Mouse (Mus musculus) intestine, postnatal 0 days (tissue): ENCODE measurements around the gene Wdr66. TPM values are rescaled to one million over a fixed set of nuclear protein-coding genes. Genes with fewer than 3 reads are reported as not detected.
"Not testable (repeated sequence)": the region's sequence is repeated elsewhere in the genome, so short reads cannot be mapped to it uniquely, and the experiment has no call there.

Source experiments
- ATAC-seq: fragments of 200-750 bp; cut with Nextera tagmentation; 2 replicates; pipeline ENCODE4 v1.8.0; 2017; ENCODE audit warnings: mild to moderate bottlenecking, moderate TSS enrichment, moderate library complexity
- H3K27ac ChIP-seq: fragments of 300-500 bp; sonication (generic); 2 replicates; pipeline ENCODE4 v1.5.1; 2014; ENCODE audit warnings: mild to moderate bottlenecking, low read depth, low read length, moderate library complexity
- H3K27me3 ChIP-seq: fragments of 300-500 bp; sonication (generic); replicated peaks from 2 replicates; pipeline ENCODE4 v1.6.1; 2014; ENCODE audit warnings: low read length, mixed read lengths; ENCODE audit not compliant: control insufficient read depth, insufficient read depth
- H3K36me3 ChIP-seq: fragments of 300-500 bp; sonication (generic); 2 replicates; pipeline ENCODE4 v1.6.1; 2014; ENCODE audit warnings: mild to moderate bottlenecking, moderate library complexity; ENCODE audit not compliant: control insufficient read depth, insufficient read depth
- H3K4me1 ChIP-seq: fragments of 300-500 bp; sonication (generic); replicated peaks from 2 replicates; pipeline ENCODE4 v1.6.1; 2014; ENCODE audit warnings: antibody characterized with exemption, low read length, mixed read lengths; ENCODE audit not compliant: control insufficient read depth, insufficient read depth
- H3K4me2 ChIP-seq: fragments of 300-500 bp; sonication (generic); replicated peaks from 2 replicates; pipeline ENCODE4 v1.6.1; 2014; ENCODE audit warnings: low read depth, mild to moderate bottlenecking, moderate library complexity
- H3K4me3 ChIP-seq: fragments of 300-500 bp; sonication (generic); 2 replicates; pipeline ENCODE4 v1.5.1; 2014; ENCODE audit warnings: low read depth, low read length
- H3K9ac ChIP-seq: fragments of 300-500 bp; sonication (generic); 2 replicates; pipeline ENCODE4 v1.6.1; 2014; ENCODE audit warnings: mild to moderate bottlenecking, low read depth, low read length
- H3K9me3 ChIP-seq: fragments of 300-500 bp; sonication (generic); 2 replicates; pipeline ENCODE4 v1.6.1; 2016; ENCODE audit warnings: mixed run types; ENCODE audit not compliant: control insufficient read depth
- CTCF ChIP-seq: sonication (generic); IDR thresholded peaks from 2 replicates; pipeline ENCODE4 v1.5.1; 2016; ENCODE audit warnings: low read depth, mild to moderate bottlenecking, control low read depth, antibody characterized with exemption, moderate library complexity
- WGBS: fragments of 180-500 bp; shearing (Covaris S2); extraction: QIAGEN DNeasy Blood & Tissue Kit; methylation state at CpG from one replicate; pipeline ENCODE4 v1.1.7; 2014; 5-methylcytosine and 5-hydroxymethylcytosine counted together
- polyA plus RNA-seq: library from polyadenylated mRNA; unstranded; fragments of >200 nt; fragmentation: Nextera tagmentation; extraction: Ambion mirVana; gene quantifications from 2 replicates; pipeline ENCODE4 v1.2.1, GENCODE M21; 2015

Gene Wdr66
- 0.42 and 0.51 TPM in 2 replicates for polyA plus RNA-seq

DNA sequence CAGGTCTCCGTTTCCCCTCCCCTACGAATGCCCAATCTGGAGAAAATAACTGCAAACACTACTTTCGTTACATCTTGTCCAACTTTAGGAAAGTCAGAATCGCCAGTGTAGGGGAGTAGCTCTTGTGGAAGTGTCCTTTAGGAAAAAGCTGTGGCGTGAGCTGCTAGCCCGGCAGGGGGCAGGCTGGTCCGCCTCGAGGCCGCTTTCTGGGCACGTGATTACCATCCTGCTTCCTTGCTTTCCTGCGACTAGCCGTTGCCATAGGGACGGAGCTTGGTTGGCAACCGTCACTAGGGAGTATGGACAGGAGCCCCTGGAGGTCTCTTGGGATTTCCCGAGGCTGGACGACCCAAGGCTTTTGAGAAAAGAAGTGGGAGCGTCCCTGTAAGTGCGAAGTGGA is at the start of gene Wdr66:
TSS of gene Wdr66 (plus strand) at position 269 of the 400 bp plus-strand sequence.
- no peak within 1 kb of the TSS for H3K27ac ChIP-seq
- peak; percentile 75 for ATAC-seq
- no peak within 1 kb of the TSS for H3K4me3 ChIP-seq
- H3K9ac ChIP-seq: no peak within 1 kb of the TSS
- 4% methylated on average over 18 of the region's 18 CpGs for WGBS
- H3K27me3 ChIP-seq: no peaks in the 10 kb centered on the region
- peak within 1 kb of the TSS; percentile 57 for H3K4me2 ChIP-seq
- no peaks in the 10 kb centered on the region for H3K4me1 ChIP-seq
- H3K36me3 ChIP-seq: 0 out of 2 replicates have a peak, but pooled peaks cover 6% of the 10 kb centered on the region
- peak; percentile 94 for TF ChIP-seq CTCF
- no peaks in the 10 kb centered on the region for H3K9me3 ChIP-seq

DNA sequence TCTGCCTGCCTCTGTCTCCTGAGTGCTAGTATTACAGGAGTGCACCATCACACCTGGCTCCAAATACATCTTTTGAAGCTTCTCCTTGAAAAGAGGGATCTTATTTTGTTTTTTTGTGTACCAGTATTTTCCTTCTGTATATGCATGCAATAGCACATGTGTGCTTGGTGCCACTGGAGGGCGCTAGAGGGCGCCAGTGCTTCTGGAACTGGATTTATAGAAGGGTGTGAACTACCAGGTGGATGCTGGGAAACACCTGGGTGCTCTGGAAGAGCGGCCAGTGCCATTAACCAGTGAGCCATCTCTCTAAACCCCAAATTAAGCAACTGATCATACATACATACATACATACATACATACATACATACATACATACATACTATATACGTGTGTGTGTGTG is 49.1 kb upstream of the Wdr66 start:
- not testable (repeated sequence) for H3K27me3 ChIP-seq, H3K4me3 ChIP-seq, H3K36me3 ChIP-seq, H3K9me3 ChIP-seq, H3K4me2 ChIP-seq, H3K9ac ChIP-seq, ATAC-seq, H3K27ac ChIP-seq, H3K4me1 ChIP-seq
- WGBS: 52% methylated on average over 3 of the region's 4 CpGs

DNA sequence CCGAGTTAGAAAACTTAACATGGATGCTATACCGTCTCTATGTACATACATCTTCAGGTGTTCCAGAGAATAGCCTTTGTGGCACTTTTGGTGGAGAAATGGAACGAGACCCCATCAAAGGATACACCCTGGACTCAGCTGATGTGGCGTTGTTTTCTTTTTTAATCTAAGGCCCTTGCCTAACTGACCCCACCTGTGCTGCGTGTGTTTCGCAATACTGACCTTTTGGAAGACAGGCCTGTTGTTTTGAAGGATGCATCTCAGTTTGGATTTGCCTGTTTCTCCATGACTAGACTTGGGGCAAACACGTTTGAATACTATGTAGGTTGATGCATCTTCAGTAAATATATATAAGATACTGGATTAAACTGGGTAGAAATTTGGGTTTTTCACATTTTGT is 48.3 kb upstream of the Wdr66 start:
- not testable (repeated sequence) for H3K9ac ChIP-seq, H3K36me3 ChIP-seq, H3K27ac ChIP-seq, H3K27me3 ChIP-seq, ATAC-seq, H3K4me1 ChIP-seq, H3K4me3 ChIP-seq, H3K4me2 ChIP-seq, H3K9me3 ChIP-seq
- WGBS: 81% methylated on average over 7 of the region's 7 CpGs

DNA sequence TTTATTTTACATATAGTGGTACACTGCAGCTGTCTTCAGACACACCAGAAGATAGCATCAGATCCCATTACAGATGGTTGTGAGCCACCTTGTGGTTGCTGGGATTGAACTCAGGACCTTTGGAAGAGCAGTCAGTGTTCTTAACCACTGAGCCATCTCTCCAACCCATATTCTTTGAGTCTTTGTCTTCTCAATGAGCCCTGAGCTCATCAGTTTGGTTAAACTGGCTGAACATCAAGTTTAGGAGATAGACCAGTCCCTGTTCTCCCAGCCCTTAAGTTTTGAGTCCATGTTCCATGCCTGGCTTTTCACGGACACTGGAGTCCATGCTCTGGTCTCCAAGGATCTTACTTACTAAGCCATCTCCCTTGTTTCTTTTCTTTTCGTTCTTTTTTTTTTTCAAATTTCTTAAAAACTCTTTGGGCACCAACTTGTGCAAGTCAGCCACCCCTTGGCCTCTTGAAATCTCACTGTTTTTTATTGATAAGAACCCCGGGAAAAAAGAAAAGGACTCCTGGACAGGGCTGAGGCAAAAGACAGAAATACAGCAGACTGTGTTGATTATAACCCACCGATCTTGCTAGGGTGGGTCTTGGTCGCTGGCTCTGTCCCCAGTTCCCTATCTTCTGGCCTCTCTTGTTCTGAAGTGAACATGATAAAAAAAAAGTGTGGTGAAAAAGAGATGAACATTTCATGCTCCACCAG is 29.4 kb upstream of the Wdr66 start:
- H3K9me3 ChIP-seq, H3K27ac ChIP-seq, H3K9ac ChIP-seq, H3K27me3 ChIP-seq, H3K36me3 ChIP-seq, H3K4me1 ChIP-seq, ATAC-seq, H3K4me2 ChIP-seq, H3K4me3 ChIP-seq: not testable (repeated sequence)
- WGBS: 84% methylated on average over 3 of the region's 5 CpGs

DNA sequence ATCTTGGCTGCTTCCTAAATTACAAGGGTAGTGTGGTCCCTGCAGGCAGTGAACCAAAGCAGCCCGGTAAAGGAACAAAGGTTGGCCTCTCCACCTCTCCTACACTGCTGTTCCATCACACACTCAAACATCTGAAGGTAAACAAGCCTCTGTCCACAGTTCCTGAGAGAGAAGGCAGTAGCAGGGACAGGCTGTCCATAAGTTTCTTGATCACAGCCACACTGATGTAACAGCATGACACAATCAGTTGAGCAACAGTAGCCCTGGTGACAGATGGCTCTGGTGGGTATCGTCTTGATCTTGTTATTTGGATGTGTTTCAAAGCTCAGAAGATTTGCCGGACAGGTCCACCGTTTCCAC is 28.9 kb upstream of the Wdr66 start:
- Histone ChIP-seq H3K9me3 (no peaks in the 10 kb centered on the region), H3K9ac (no peak overlapping the region), H3K27me3 (no peaks in the 10 kb centered on the region), H3K4me1 (no peaks in the 10 kb centered on the region), H3K4me3 (no peak overlapping the region), H3K27ac (no peak overlapping the region), H3K36me3 (no peaks in the 10 kb centered on the region), H3K4me2 (no peak overlapping the region)
- WGBS: 76% methylated on average over 4 of the region's 4 CpGs
- TF ChIP-seq CTCF: no peak
- no peak for ATAC-seq

DNA sequence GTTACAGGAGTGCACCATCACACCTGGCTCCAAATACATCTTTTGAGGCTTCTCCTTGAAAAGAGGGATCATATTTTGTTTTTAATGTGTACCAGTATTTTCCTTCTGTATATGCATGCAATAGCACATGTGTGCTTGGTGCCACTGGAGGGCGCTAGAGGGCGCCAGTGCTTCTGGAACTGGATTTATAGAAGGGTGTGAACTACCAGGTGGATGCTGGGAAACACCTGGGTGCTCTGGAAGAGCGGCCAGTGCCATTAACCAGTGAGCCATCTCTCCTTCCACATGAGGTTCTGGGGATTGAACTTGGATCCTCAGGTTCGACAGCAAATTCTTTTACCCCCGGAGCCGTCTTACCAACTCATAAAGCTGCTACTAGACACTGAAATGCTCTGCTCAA is 28.0 kb upstream of the Wdr66 start:
- H3K9me3 ChIP-seq, H3K4me3 ChIP-seq, H3K4me2 ChIP-seq, ATAC-seq, H3K9ac ChIP-seq, H3K36me3 ChIP-seq, H3K27ac ChIP-seq, H3K4me1 ChIP-seq, H3K27me3 ChIP-seq: not testable (repeated sequence)
- 0 out of 2 replicates have a peak, but pooled peaks have one; percentile 14 for TF ChIP-seq CTCF
- WGBS: 55% methylated on average over 6 of the region's 6 CpGs

DNA sequence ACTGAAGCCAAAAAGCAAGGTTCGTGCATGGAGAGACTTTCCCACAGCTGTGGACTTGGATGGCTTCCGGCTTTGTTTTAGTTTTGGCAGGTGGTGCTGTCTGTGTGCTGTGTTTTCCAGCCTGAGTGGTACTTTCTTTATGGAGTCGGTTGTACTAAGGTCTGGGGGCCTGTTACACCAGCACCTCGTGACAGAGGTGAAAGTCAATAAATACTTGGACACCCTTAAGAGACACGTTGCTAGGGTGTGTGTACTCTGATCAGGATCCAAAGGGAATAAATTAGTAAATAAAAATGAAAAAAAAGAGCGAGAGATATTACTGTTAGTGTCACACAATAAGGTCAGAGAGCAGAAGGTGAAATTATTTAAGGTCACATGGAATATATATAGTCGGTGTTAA is 25.1 kb upstream of the Wdr66 start:
- Histone ChIP-seq H3K27me3 (no peaks in the 10 kb centered on the region), H3K4me2 (no peak overlapping the region), H3K27ac (no peak overlapping the region), H3K4me3 (no peak overlapping the region), H3K9ac (no peak overlapping the region), H3K9me3 (no peaks in the 10 kb centered on the region), H3K36me3 (no peaks in the 10 kb centered on the region), H3K4me1 (0 out of 2 replicates have a peak, but pooled peaks cover 3% of the 10 kb centered on the region)
- ATAC-seq: no peak
- 73% methylated on average over 7 of the region's 7 CpGs for WGBS
- no peak for TF ChIP-seq CTCF
